Mouse (Mus musculus): Measurements from ENCODE around the gene Lgals4. TPM values are rescaled to one million over a fixed set of nuclear protein-coding genes. Genes with fewer than 3 reads are reported as not detected.
A peak's percentile ranks its signal among the peaks of the same experiment; 100 is the strongest.

Gene Lgals4
- polyA plus RNA-seq, 1 experiment = 13.4 TPM

DNA sequence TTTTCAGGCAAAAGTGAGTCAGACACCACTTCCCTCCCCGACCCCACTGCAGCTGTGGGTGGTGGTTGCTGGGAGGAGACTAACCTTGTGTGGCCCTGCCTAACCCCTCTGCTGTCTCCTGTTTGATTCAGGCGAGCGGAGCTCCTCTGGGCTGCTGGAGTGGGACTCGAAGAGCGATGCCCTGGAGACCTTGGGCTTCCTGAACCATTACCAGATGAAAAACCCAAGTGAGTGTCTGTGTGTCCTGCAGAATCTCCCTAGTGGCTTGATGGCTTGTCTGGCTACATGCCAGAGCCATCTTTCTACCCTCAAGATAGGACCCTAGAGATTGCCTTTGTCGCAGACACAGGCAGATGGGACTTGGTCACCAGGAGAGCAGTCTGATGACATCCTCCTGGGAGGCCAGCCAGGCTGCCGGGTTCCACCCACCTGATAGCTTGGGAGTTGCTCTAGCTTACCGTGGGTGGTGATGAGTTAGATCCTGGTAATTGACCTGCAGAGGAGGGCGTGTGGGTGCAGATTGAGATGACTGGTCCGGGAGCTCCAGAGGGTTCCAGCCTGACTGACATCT, 12.3 kb upstream of the Lgals4 start:
- DNase-seq (ENCODE audit: extremely low spot score in 1 of 2, low spot score in 1 of 2) = peak in 1 of 2 experiments; percentile 78

DNA sequence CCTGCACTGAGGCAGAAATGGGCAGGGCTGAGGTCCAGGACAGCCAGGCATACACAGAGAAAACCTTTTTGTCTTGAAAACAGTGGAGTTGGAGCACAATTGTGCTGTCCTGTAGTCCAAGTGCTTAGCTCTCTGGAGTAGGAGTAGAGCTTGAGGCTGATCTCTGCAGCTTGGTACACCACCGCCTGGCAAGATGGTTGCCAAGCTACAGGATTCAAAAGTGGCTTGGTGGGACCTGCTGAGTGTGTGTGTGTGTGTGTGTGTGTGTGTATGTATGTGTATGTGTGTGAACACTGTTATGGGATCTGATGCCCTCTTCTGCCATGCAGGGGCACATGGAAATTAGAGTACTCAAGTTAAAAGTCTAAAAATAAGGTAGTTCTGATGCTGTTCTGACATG, 11.1 kb upstream of the Lgals4 start:
- no peak for DNase-seq (ENCODE audit: extremely low spot score in 1 of 2, low spot score in 1 of 2)

DNA sequence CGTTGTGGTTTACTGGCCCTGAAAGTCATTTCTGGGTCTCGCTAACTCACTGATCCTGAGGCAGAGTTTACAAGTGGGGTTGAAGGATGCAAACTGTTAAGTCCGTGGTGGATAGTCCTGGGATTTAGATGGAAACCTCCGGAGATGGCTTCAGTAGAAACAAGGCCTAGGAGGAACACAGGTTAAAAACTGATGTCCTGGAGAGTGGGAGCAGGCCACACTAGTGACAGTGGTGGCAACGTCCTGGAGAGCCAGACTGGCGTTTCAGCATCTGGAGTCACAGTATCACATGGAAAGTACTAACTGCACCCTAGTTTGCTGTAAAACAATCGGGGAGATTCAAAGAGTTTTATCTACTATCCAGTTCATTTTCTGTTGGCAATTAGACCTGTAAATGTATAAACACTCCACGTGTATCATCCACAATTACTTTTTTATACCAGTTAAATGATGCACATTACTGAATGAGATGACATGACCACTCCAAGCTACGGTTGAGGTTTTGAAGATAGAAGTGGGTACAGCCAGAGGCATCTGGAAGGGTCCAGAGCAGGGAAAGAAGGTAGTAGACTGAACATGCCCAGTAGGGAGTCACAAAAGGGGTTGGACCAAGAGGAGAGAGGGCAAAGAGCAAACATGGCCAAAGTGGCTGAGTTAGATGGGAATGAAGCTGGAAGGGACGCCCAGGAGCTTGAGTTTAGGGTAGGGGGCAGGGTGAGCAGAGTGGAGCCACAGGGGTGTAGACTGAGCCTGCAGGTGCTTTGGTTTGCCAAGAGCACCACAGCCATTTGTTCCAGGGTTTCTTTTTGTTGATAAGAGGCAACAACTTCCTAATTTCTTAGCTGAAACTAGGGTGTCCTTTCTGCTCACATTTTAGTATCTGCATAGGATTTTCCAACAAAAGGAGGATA, 10.4 kb upstream of the Lgals4 start:
- DNase-seq (ENCODE audit: extremely low spot score in 1 of 2, low spot score in 1 of 2) = no peak

DNA sequence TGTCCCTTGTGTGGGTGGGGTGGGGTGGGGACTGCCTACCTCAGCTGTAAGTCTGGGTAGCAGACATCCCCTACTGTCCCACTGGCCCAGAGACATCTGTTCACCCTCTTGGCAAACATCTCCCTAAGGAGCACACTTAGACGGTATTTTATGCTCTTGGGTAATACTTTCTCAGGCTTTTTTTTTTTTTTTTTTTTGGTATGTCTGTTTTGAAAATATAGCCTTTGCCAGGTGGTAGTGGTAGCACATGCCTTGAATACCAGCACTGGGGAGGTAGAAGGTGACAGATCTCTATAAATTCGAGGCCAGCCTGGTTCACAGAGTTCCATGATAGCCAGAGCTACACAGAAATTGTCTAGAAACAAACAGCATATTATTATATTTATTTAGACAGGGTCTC, 9.7 kb upstream of the Lgals4 start:
- no peak for DNase-seq (ENCODE audit: extremely low spot score in 1 of 2, low spot score in 1 of 2)

DNA sequence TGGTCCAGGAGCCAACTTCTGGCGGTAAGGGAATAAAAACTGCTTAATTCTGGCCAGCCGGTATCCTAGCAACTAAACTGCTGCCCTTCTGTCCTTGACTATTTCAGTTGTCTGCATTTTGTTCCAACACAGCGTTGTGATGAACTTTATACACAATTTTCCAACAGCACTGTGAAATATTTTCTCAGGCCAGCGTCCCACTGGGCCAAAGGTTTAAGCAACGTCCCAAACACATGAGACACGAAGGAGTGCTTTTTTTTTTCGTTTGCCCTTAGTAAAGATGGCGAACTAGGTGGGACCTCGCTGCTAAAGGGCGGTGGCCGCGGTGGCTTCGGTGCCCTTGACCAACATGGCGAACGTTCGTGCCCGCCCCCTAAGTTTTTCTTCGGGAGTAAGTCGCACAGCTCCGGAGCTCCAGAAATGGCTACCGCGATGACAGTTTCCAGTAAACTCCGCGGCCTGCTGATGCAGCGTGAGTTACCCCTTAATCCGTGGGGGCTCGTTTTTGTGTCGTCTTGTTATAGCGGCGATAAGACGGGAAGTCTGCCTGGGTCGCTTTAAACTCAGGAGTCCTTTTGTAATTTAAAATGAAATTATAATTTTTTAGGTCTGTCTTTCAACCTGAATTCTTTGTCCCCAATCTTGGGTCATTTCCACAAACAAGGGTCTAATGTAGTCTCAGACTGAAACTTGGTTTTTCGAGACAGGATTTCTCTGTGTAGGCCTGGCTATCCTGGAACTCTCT, 8.5 kb upstream of the Lgals4 start, which contains the start of gene Ech1:
Gene Ech1 (plus strand): TSS at position 277 of the 745 bp plus-strand sequence.
- DNase-seq (ENCODE audit: extremely low spot score in 1 of 2, low spot score in 1 of 2) = peak; percentile 78 to 94

DNA sequence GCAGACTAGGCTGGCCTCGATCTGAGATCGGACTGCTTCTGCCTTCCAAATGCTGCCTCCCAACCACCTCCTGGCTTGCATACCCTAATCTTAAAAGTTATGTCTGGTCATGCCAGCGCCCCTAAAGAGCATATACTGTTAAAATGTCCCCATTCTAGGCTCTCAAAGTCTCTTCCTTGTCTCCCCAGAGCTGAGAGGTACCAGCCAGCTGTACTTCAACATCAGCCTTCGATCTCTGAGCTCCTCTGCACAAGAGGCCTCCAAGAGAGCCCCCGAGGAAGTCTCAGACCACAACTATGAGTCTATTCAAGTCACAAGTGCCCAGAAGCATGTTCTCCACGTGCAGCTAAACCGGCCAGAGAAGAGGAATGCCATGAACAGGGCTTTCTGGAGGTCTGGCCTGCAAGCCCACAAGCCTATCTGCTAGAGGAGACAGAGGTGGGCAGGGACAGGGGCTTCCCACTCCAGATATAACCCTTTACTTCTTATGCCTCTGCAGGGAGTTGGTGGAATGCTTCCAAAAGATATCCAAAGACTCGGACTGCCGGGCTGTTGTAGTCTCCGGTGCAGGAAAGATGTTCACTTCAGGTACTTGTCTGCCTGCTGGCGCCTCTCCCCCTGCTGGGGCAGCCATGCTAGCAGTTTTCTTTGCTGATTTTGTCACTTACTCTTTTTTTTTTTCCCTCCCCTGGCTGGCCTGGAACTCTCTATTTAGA, 7.8 kb upstream of the Lgals4 start:
- peak in 1 of 2 experiments; percentile 0 for DNase-seq (ENCODE audit: extremely low spot score in 1 of 2, low spot score in 1 of 2)

DNA sequence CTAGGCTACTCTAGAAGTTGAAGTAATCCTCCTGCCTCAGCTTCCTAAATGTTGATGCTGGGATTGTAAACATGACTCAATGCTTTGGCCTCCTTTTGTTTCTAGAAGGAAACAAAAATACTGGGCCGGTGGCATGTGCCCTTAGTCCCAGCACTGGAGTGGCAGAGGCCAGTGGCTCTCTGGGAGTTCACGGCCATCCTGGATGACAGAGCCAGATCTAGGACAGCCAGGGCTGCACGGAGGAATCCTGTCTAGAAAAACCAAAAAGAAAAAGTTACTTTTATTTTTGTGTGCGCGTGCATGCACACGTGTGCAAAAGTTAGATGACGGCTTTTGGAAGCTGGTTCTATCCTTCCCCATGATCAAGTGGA, 7.3 kb upstream of the Lgals4 start:
- DNase-seq (ENCODE audit: extremely low spot score in 1 of 2, low spot score in 1 of 2) = no peak

DNA sequence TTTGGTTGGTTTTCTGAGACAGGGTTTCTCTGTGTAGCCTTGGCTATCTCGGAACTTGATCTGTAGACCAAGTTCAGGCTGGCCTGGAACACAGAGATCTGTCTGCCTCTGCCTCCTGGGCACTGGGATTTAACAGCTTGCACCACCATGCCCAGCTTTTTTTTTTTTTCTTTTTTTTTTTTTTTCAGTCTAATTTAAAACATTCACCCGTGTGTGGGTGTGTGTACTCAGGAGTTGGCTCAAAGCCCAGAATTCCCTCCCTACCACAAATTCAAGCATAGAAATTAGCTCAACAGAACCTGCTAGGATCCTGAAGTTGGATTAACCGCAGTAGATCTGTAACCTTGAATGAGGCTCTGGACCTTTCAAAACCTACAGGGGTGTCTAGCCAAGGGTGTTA, 6.3 kb upstream of the Lgals4 start:
- peak in 1 of 2 experiments; percentile 88 for DNase-seq (ENCODE audit: extremely low spot score in 1 of 2, low spot score in 1 of 2)

DNA sequence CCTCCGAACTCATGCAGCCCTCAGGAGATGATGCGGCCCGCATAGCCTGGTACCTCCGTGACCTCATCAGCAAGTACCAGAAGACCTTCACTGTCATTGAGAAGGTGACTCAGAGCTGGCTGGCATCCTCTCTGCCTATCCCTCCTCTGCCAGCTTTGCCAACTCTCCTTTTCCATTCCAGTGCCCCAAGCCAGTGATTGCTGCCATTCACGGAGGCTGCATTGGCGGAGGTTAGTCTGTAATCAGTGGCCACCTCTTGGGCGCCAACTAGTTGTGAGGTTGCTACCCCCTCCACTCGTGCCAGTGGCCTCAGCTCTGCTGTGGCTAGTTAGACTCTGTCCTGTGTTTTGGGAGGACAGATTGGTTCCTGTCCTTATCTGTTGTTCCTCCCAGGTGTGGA, 3.8 kb upstream of the Lgals4 start:
- DNase-seq (ENCODE audit: extremely low spot score in 1 of 2, low spot score in 1 of 2) = no peak

DNA sequence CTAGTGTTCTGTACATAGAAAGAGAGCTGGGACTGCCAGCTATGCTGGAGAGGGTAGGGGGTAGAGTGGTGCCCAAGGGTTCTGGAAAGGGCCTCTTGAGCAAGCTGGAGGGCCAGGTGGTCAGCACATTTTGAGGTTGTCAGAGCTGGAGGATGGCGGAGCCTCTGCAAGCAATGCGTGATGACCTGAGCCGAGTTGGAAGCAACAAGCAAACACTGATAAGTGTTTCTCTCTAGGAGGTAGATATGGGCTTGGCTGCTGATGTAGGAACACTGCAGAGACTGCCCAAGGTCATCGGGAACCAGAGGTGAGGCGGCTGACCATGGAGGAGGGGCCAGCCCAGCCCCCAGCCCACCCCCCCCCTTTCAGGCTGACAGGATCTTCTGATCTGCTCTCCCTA, 2.7 kb upstream of the Lgals4 start:
- DNase-seq (ENCODE audit: extremely low spot score in 1 of 2, low spot score in 1 of 2) = no peak

DNA sequence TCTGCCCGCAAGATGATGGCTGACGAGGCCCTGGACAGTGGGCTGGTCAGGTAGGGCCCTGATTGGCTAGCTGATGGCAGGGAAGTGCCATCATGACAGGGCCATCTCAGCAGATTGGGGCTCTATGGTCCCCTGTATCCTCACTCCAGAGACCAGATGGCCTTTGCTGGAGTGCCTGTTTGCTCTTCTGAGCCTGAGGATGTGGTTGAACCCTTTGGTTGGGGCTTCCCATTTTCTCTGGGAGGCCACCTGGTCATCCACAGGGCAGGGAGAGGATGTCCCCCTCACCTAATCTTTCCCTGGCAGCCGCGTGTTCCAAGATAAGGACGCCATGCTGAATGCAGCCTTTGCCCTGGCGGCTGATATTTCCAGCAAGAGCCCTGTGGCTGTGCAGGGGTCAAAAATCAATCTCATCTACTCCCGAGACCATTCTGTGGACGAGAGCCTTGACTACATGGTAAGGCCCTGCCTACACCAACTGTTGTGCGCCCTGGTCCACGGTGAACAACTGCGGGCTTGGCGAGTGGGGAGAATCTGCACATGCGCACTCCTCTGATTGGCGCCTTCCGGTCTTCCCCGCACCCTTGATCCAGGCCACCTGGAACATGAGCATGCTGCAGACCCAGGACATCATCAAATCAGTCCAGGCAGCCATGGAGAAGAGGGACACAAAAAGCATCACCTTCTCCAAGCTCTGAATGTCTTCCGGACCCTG, 2.1 kb upstream of the Lgals4 start:
- DNase-seq (ENCODE audit: extremely low spot score in 1 of 2, low spot score in 1 of 2) = peak in 1 of 2 experiments; percentile 0

DNA sequence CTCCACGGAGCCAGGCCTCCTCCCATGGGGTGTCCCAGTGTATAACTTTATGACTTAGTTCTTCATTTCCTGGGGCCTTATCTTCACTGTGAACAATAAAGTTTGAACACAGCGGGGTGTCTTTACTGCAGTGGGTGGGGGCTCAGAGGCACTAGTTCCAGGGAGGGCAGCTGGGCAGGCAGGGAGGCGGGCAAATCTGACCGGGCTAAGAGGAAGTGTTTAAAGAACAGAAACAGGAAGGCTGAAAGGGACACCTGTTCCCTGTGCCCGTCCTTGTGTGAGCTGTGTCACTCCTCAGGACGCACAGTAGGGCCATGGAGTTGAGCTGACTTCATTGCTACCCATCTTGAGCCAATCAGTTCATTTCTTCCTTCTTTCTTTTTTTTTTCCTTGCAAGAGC, 1.5 kb upstream of the Lgals4 start:
- no peak for DNase-seq (ENCODE audit: extremely low spot score in 1 of 2, low spot score in 1 of 2)

DNA sequence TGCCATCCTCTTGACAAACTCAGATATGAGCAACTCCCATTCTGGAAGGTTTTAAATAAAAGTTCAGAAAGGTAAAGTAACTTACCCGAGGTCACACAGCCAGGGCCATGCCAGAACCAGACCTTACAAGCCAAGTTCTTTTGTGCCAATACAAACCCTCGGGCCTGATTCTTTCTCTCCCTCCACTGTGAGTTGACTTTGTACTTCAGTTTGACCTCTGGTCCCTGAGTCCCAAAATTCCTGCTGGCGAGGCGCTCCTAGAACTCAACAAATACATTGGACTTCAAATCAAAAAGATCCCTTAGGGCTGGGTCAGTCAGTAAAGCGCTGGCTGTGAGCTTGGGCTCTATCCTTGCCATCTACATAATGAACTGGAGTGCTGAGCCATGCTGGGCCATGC, 3.3 kb downstream of the Lgals4 start:
- DNase-seq (ENCODE audit: extremely low spot score in 1 of 2, low spot score in 1 of 2) = no peak

DNA sequence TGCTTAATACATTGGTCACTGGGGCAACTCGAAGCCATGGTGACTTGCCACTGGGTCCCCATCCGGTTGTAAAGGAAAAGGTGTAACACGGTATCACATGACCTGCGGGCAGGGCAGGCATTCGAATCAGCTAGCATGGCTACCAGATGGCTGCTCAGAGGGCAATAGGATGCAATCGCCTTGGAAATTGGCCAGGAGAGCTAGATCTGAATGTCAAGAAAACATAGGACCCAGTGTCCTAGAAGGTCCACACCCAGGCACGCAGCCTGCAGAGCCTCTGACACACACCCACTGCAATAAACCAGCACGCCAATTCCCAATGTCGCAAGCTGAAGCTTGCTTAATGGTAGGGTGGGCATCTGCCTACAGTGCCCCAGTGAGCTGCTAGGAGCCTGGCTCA, 4.7 kb downstream of the Lgals4 start:
- no peak for DNase-seq (ENCODE audit: extremely low spot score in 1 of 2, low spot score in 1 of 2)

DNA sequence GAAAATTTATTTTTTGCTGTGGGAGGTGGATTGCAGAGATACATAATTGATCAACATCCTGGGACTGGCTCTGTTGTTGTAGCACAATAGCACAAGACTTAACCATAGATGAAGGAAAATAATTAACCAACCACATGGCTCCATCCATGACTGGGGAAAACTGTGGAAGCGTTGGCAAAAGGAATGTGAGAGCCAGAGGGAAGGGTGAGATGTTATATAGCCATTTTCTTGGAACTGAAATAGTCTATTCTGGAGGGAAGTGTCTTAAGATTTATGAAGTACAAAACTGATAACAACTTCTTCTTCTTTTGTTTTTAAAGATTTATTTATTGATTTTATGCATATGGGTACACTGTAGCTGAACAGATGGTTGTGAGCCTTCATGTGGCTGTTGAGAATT, 13.6 kb downstream of the Lgals4 start:
- DNase-seq (ENCODE audit: extremely low spot score in 1 of 2, low spot score in 1 of 2) = no peak

DNA sequence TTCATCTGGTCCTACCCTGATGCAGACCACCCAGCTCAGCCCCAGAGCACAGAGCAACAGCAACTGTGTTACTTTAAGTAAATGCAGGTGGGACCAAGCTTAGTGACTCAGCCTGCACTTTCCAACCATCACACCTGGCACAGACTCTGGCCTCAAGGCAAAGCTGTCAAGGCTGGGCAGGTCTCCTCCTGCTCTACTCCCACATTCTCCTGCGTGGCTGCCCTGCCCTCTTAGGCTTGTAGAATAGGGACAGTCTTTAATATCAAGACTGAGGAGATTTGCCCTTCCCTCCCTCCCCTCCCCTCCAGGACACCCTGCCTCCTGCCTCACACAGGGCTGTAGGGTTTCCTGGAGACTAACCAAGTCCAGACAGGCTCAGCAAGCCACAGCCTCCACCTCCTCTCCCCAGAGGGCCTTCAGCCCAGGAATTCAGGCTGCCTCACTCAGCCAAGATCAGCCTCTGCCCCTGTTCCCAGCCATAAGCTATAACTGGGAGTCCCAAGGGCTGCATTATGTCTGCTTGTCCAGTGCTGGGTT, 16.1 kb downstream of the Lgals4 start:
- no peak for DNase-seq (ENCODE audit: extremely low spot score in 1 of 2, low spot score in 1 of 2)

DNA sequence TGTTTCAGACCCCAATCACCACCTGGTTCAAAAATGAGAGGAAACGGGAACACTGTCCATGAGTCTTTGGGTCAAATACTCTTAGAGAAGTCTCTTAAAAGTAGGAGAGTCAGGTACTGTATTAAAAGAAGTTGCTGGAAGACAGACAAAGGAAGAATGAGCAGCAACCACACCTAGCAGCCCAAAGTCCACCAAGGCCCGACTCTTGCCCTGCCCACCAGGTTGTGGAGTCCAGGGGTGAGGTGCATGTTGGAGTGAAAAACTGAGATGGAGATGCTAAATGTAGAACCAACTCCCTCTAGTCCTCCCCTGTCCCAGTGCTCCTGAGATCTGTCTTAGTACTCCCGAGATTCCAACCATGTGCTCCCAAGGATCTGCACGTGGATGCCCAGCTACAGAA, 17.0 kb downstream of the Lgals4 start:
- no peak for DNase-seq (ENCODE audit: extremely low spot score in 1 of 2, low spot score in 1 of 2)

DNA sequence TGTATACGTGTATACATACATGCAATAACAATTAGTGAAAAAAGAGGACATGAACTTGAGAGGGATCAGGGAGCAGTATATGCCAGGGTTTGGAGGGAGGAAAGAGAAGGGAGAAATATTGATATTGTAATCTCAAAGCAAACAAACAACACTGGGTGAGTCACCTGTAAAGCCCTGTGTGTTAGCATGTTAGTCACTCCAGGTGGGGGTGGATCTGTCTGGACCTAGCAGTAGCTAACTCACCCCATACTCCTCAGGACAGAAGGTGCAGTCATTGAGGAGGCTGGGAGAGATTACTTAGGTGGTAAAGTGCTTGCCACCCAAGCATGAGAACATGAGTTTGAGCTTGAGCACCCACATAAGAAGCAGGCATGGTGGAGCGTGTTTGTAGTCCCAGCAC, 26.3 kb downstream of the Lgals4 start:
- DNase-seq (ENCODE audit: extremely low spot score in 1 of 2, low spot score in 1 of 2) = no peak

DNA sequence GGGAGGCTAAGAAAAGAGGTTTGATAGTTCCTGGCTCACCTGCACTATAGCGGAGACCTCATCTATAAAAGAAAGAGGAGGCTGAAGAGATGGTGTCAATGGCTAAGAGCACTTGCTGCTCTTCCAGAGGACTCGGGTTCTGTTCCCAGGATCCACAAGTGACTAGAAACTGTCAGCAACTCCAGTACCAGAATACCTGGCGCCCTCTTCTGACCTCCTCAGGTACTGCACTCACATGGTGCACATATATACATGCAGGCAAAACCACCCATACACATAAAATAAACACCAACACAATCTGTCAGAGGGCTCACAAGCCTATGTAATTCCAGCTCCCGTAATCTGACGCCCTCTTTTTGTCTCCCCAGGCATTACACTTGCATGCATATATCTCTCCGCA, 27.2 kb downstream of the Lgals4 start:
- DNase-seq (ENCODE audit: extremely low spot score in 1 of 2, low spot score in 1 of 2) = no peak

All from frontal cortex, adult 2 months (tissue).